Mouse (Mus musculus) CH12.LX (cell line): ENCODE results near the gene Ccdc92.

Experiments
- CTCF ChIP-seq, 2 experiments: IDR thresholded peaks in 1 of 2; conservative IDR thresholded peaks in 1 of 2; 2 replicates each; pipeline ENCODE4 v1.5.1; 2011 to 2012; ENCODE audit warnings: low read depth in 2 of 2, low read length in 2 of 2, improper control_type of control experiment in 1 of 2, inconsistent platforms in 1 of 2, mild to moderate bottlenecking in 1 of 2, moderate library complexity in 1 of 2
- EP300 ChIP-seq: IDR thresholded peaks from 2 replicates; pipeline ENCODE4 v1.6.1; 2011; ENCODE audit warnings: low read length, improper control_type of control experiment
- ETS1 ChIP-seq: conservative IDR thresholded peaks from 2 replicates; pipeline ENCODE4 v1.6.1; 2012; ENCODE audit warnings: low read depth, mild to moderate bottlenecking, inconsistent platforms, low read length, improper control_type of control experiment, moderate library complexity
- IRF4 ChIP-seq: IDR thresholded peaks from 2 replicates; pipeline ENCODE4 v1.6.1; 2014; ENCODE audit warnings: low read depth, mild to moderate bottlenecking, inconsistent platforms, low read length, improper control_type of control experiment
- USF1 ChIP-seq: IDR thresholded peaks from 2 replicates; pipeline ENCODE4 v1.6.1; 2014; ENCODE audit warnings: low read depth, mild to moderate bottlenecking, inconsistent platforms, low read length, improper control_type of control experiment
- USF2 ChIP-seq: conservative IDR thresholded peaks from 2 replicates; pipeline ENCODE4 v1.6.1; 2011; ENCODE audit warnings: low read depth, low read length, improper control_type of control experiment
- ZNF384 ChIP-seq: IDR thresholded peaks from 2 replicates; pipeline ENCODE4 v1.6.1; 2012; ENCODE audit warnings: low read depth, low read length, improper control_type of control experiment, inconsistent platforms

DNA sequence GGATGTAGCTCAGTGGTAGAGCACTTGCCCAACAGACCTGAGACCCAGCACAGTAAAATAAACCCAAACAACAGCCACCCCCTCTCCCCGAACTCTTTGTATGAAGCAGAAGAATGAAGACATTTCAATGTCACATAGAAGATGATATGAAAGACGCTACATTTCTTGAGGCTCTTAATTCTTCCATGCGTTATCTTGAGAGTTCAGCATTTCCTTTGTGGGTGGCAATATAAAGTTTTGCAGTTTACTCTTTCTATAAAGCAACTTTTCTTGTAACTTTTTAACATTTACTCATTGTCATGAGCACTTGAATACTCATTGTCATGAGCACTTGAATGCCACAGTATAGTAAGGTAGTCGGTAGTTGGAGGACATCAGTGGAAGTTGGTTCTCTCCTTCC lies 8.0 kb downstream of the Ccdc92 start:
- no peak for TF ChIP-seq USF1
- no peak for TF ChIP-seq ETS1
- TF ChIP-seq ZNF384 = no peak
- TF ChIP-seq CTCF (conservative IDR thresholded peaks at IDR 0.05 in 1 of 2, IDR thresholded peaks at IDR 0.05 in 1 of 2; ENCODE audit: low read depth in 2 of 2, low read length in 2 of 2) = no peak
- no peak for TF ChIP-seq USF2
- TF ChIP-seq EP300 = no peak
- no peak for TF ChIP-seq IRF4
